Mouse (Mus musculus): Measurements from ENCODE around the gene Slc35d2. TPM values are rescaled to one million over a fixed set of nuclear protein-coding genes. Genes with fewer than 3 reads are reported as not detected.

Slc35d2 gene
- total and polyA plus RNA-seq, 3 experiments = 1.3 to 3.1 (median 1.6) TPM

DNA sequence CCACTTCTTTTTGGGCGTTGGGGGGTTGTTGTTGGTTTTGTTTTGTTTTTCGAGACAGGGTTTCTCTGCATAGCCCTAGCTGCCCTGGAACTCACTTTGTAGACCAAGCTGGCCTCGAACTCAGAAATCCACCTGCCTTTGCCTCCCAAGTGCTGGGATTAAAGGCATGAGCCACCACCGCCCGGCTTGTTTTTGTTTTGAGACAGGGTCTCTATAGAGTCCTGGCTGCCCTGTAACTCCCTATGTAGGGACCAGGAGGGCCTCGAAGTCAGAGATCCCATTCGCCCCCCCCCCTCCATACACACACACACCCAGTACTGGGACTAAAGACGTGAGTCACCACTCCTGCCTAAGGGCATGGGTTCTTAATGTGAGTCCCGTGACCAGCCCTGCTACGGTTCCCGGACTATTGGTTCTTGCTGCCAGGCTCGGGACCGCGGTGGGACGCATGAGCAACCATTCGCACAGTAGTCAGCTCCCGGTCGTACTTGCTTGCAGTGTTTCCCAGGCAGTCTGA, 24.6 kb upstream of the Slc35d2 start:
- no peaks in the 10 kb centered on the region; the same call in 1 of the 2 replicates for H3K4me1 ChIP-seq (ENCODE audit: control insufficient read depth, insufficient read depth, low read length)
- WGBS = under 1% methylated on average over 18 of the region's 18 CpGs

DNA sequence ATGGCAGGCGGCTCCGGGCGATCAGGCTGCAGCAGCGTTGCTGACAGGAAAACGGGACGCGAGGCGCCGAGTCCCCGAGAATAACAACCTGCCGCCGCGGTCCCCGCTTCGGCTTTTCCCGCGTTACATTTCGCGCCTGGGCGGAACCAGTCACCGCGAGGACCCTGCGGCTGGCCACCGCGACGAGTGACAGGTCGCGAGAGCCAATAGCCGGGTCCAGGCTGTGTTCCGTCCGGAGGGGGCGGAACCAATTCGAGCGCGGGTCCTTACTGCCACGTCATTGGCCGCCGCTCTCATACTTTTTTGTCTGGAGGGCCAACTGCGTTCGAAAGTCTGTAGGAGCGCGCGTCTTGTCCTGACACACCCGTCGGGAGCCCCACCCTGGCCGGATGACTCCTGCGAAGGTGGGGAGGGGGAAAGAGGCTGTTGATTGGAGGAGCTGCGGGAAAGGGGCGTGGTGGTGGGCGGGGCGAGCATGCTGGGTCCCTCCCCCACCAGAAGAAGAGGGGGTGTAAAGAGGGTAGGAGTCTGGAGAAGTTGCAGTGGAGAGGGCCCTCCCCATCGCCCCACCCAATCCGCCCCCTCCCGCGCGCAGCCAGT, 24.0 kb upstream of the Slc35d2 start, which contains the start of gene Zfp367:
Gene Zfp367, minus strand, starts transcription at position 120 of the 600 bp plus-strand sequence.
- H3K27me3 ChIP-seq (ENCODE audit: control insufficient read depth, insufficient read depth, low read length) = no peaks in the 10 kb centered on the region
- WGBS = under 1% methylated on average over 56 of the region's 56 CpGs

More for the DNA sequence above, 24.6 kb upstream of the Slc35d2 start:
- Histone ChIP-seq H3K36me3 (ENCODE audit: control insufficient read depth, insufficient read depth, low read length) (no peaks in the 10 kb centered on the region; the same call in none of the 2 replicates), H3K79me2 (replicated peaks; ENCODE audit: control insufficient read depth, insufficient read depth, low read length) (no peaks in the 10 kb centered on the region), H3K27ac (peak overlapping the region; percentile 75), H3K9ac (ENCODE audit: low read depth, low read length) (0 out of 2 replicates have a peak overlapping the region, but pooled peaks have one; percentile 10), H3K4me3 (peak overlapping the region; percentile 90), H3K27me3 (ENCODE audit: control insufficient read depth, insufficient read depth, low read length) (no peaks in the 10 kb centered on the region)
- TF ChIP-seq POLR2A (IDR thresholded peaks at IDR 0.05; ENCODE audit: insufficient read depth, low read depth, low read length) (0 out of 2 replicates have a peak, but pooled peaks have one; percentile 20), CTCF (IDR thresholded peaks at IDR 0.05) (no peak)
- peak; percentile 69 to 75 for DNase-seq
- intact Hi-C loops (cut with DNase I) = loop anchor here (1.0 to 10.0 kb wide), 3 partner anchors 7 to 1189 kb away; partner anchors contain the start of genes 2010111I01Rik, Ercc6l2 and Habp4

GRCm38 (mm10) chr13:64152671-64153082, 23.5 kb upstream of the Slc35d2 start:
- Histone ChIP-seq H3K79me2 (replicated peaks; ENCODE audit: control insufficient read depth, insufficient read depth, low read length) (no peaks in the 10 kb centered on the region), H3K4me3 (peak overlapping the region; percentile 90), H3K27me3 (ENCODE audit: control insufficient read depth, insufficient read depth, low read length) (no peaks in the 10 kb centered on the region), H3K27ac (peak overlapping the region; percentile 58), H3K4me1 (ENCODE audit: control insufficient read depth, insufficient read depth, low read length) (no peaks in the 10 kb centered on the region; the same call in 1 of the 2 replicates), H3K9ac (ENCODE audit: low read depth, low read length) (peak overlapping the region; percentile 58), H3K36me3 (ENCODE audit: control insufficient read depth, insufficient read depth, low read length) (no peaks in the 10 kb centered on the region; the same call in none of the 2 replicates)
- under 1% methylated on average over 61 of the region's 61 CpGs for WGBS
- intact Hi-C loops (cut with DNase I) = loop anchor here (1.0 to 10.0 kb wide), 3 partner anchors 9 to 1188 kb away; partner anchors contain the start of genes 2010111I01Rik, Ercc6l2 and Habp4
- DNase-seq = no peak
- peak; percentile 17; the same call in 1 of the 2 replicates for TF ChIP-seq CTCF (IDR thresholded peaks at IDR 0.05)
- no peak for TF ChIP-seq POLR2A (IDR thresholded peaks at IDR 0.05; ENCODE audit: insufficient read depth, low read depth, low read length)
- no peak for TF ChIP-seq EP300 (IDR thresholded peaks at IDR 0.05; ENCODE audit: insufficient read depth, low read depth, low read length)

More for the DNA sequence above, 24.0 kb upstream of the Slc35d2 start, which contains the start of gene Zfp367:
- peak within 1 kb of the TSS; percentile 90 for H3K4me3 ChIP-seq
- H3K4me1 ChIP-seq (ENCODE audit: control insufficient read depth, insufficient read depth, low read length) = no peaks in the 10 kb centered on the region; the same call in 1 of the 2 replicates
- no peaks in the 10 kb centered on the region; the same call in none of the 2 replicates for H3K36me3 ChIP-seq (ENCODE audit: control insufficient read depth, insufficient read depth, low read length)
- TF ChIP-seq POLR2A (IDR thresholded peaks at IDR 0.05; ENCODE audit: insufficient read depth, low read depth, low read length) = no peak
- TF ChIP-seq CTCF (IDR thresholded peaks at IDR 0.05) = no peak
- no peak for TF ChIP-seq EP300 (IDR thresholded peaks at IDR 0.05; ENCODE audit: insufficient read depth, low read depth, low read length)
- peak within 1 kb of the TSS; percentile 75 for H3K27ac ChIP-seq
- peak; percentile 97 to 99 for DNase-seq
- no peaks in the 10 kb centered on the region for H3K79me2 ChIP-seq (replicated peaks; ENCODE audit: control insufficient read depth, insufficient read depth, low read length)
- peak within 1 kb of the TSS; percentile 58 for H3K9ac ChIP-seq (ENCODE audit: low read depth, low read length)
- intact Hi-C loops (cut with DNase I) = loop anchor here (1.0 to 10.0 kb wide), 3 partner anchors 8 to 1188 kb away; partner anchors contain the start of genes 2010111I01Rik, Ercc6l2 and Habp4

- Histone ChIP-seq H3K9ac (ENCODE audit: low read depth, low read length) (peak overlapping the region; percentile 58), H3K36me3 (ENCODE audit: control insufficient read depth, insufficient read depth, low read length) (no peaks in the 10 kb centered on the region; the same call in none of the 2 replicates), H3K27ac (peak overlapping the region; percentile 58), H3K4me3 (peak overlapping the region; percentile 90), H3K4me1 (ENCODE audit: control insufficient read depth, insufficient read depth, low read length) (no peaks in the 10 kb centered on the region; the same call in 1 of the 2 replicates), H3K27me3 (ENCODE audit: control insufficient read depth, insufficient read depth, low read length) (no peaks in the 10 kb centered on the region), H3K79me2 (replicated peaks; ENCODE audit: control insufficient read depth, insufficient read depth, low read length) (peaks cover 2% of the 10 kb centered on the region; the same call in 1 of the 2 replicates)
- DNase-seq = peak; percentile 90
- TF ChIP-seq EP300 (IDR thresholded peaks at IDR 0.05; ENCODE audit: insufficient read depth, low read depth, low read length) (0 out of 2 replicates have a peak, but pooled peaks have one; percentile 55), POLR2A (IDR thresholded peaks at IDR 0.05; ENCODE audit: insufficient read depth, low read depth, low read length) (peak; percentile 73), CTCF (IDR thresholded peaks at IDR 0.05) (no peak)
- under 1% methylated on average over 42 of the region's 42 CpGs for WGBS
- intact Hi-C loops (cut with DNase I) = loop anchor here (10.0 kb wide), 2 partner anchors 337 to 1187 kb away; partner anchors contain the start of genes 2010111I01Rik and Ercc6l2
Measured at GRCm38 (mm10) chr13:64152241-64152669, 23.1 kb upstream of the Slc35d2 start.

- Histone ChIP-seq H3K4me1 (ENCODE audit: control insufficient read depth, insufficient read depth, low read length) (no peaks in the 10 kb centered on the region; the same call in 1 of the 2 replicates), H3K36me3 (ENCODE audit: control insufficient read depth, insufficient read depth, low read length) (no peaks in the 10 kb centered on the region; the same call in none of the 2 replicates), H3K4me3 (no peak overlapping the region), H3K79me2 (replicated peaks; ENCODE audit: control insufficient read depth, insufficient read depth, low read length) (peaks cover 2% of the 10 kb centered on the region; the same call in 1 of the 2 replicates), H3K27me3 (ENCODE audit: control insufficient read depth, insufficient read depth, low read length) (no peaks in the 10 kb centered on the region), H3K27ac (no peak overlapping the region), H3K9ac (ENCODE audit: low read depth, low read length) (no peak overlapping the region)
- WGBS = 40% methylated on average over 5 of the region's 5 CpGs
- DNase-seq = no peak
- TF ChIP-seq CTCF (IDR thresholded peaks at IDR 0.05) (no peak), EP300 (IDR thresholded peaks at IDR 0.05; ENCODE audit: insufficient read depth, low read depth, low read length) (no peak), POLR2A (IDR thresholded peaks at IDR 0.05; ENCODE audit: insufficient read depth, low read depth, low read length) (no peak)
- intact Hi-C loops (cut with DNase I) = loop anchor here (2.0 to 10.0 kb wide), 3 partner anchors 19 to 1185 kb away; partner anchors contain the start of genes 2010111I01Rik and Ercc6l2
Measured at GRCm38 (mm10) chr13:64150121-64150520, 21.0 kb upstream of the Slc35d2 start.

All from heart, adult 2 months (tissue).